Mouse (Mus musculus): ENCODE measurements around the gene Rnf115. TPM values are rescaled to one million over a fixed set of nuclear protein-coding genes. Genes with fewer than 3 reads are reported as not detected.

The Rnf115 gene
- 23.2 TPM for polyA plus RNA-seq (2014; fragmentation: Illumina TruSeq; extraction: RNeasy Lipid Tissue Mini Kit (QIAGEN cat#74804); ENCODE audit: insufficient read depth, low read depth, low replicate concordance)

GRCm38 (mm10) chr3:96727343-96727827 lies at the start of gene Rnf115, which contains the start of gene Polr3c:
Rnf115 (plus strand) TSS chr3:96727664.
Polr3c (minus strand) TSS chr3:96727628.

GRCm38 (mm10) chr3:96696198-96696765 lies 31.2 kb upstream of the Rnf115 start, which contains the start of gene Pias3:
Pias3 (plus strand) TSS chr3:96696384.

GRCm38 (mm10) chr3:96707903-96708683 lies 19.4 kb upstream of the Rnf115 start, which contains the start of gene Nudt17:
Nudt17 (minus strand) TSS chr3:96708562.

GRCm38 (mm10) chr3:96828984-96829383 lies 101.5 kb downstream of the Rnf115 start, which contains the start of the genes Pdzk1 and Cd160:
Pdzk1 (plus strand) TSS chr3:96829284.
Cd160 (minus strand) TSS chr3:96829351.

Other genes starting within 250 kb of the Rnf115 start
- gene Hfe2, start 202.5 kb upstream of the Rnf115 start, polyA plus RNA-seq (2014; fragmentation: Illumina TruSeq; extraction: RNeasy Lipid Tissue Mini Kit (QIAGEN cat#74804); ENCODE audit: insufficient read depth, low read depth, low replicate concordance), result 2.5 TPM
- 694 TPM for gene Txnip, start 169.7 kb upstream of the Rnf115 start, polyA plus RNA-seq (2014; fragmentation: Illumina TruSeq; extraction: RNeasy Lipid Tissue Mini Kit (QIAGEN cat#74804); ENCODE audit: insufficient read depth, low read depth, low replicate concordance)
- gene Gm16253, start 150.7 kb upstream of the Rnf115 start, polyA plus RNA-seq (2014; fragmentation: Illumina TruSeq; extraction: RNeasy Lipid Tissue Mini Kit (QIAGEN cat#74804); ENCODE audit: insufficient read depth, low read depth, low replicate concordance), result 0.93 TPM
- gene Polr3gl, start 133.5 kb upstream of the Rnf115 start, polyA plus RNA-seq (2014; fragmentation: Illumina TruSeq; extraction: RNeasy Lipid Tissue Mini Kit (QIAGEN cat#74804); ENCODE audit: insufficient read depth, low read depth, low replicate concordance), result 42.5 TPM
- gene Ankrd34a, start 131.0 kb upstream of the Rnf115 start, polyA plus RNA-seq (2014; fragmentation: Illumina TruSeq; extraction: RNeasy Lipid Tissue Mini Kit (QIAGEN cat#74804); ENCODE audit: insufficient read depth, low read depth, low replicate concordance), result not detected
- 23.9 TPM for gene Lix1l, start 126.5 kb upstream of the Rnf115 start, polyA plus RNA-seq (2014; fragmentation: Illumina TruSeq; extraction: RNeasy Lipid Tissue Mini Kit (QIAGEN cat#74804); ENCODE audit: insufficient read depth, low read depth, low replicate concordance)
- 73.2 TPM for gene Rbm8a, start 97.7 kb upstream of the Rnf115 start, polyA plus RNA-seq (2014; fragmentation: Illumina TruSeq; extraction: RNeasy Lipid Tissue Mini Kit (QIAGEN cat#74804); ENCODE audit: insufficient read depth, low read depth, low replicate concordance)
- gene Pex11b, start 92.3 kb upstream of the Rnf115 start, polyA plus RNA-seq (2014; fragmentation: Illumina TruSeq; extraction: RNeasy Lipid Tissue Mini Kit (QIAGEN cat#74804); ENCODE audit: insufficient read depth, low read depth, low replicate concordance), result 23.0 TPM
- not detected for gene Gm42957, start 92.2 kb upstream of the Rnf115 start, polyA plus RNA-seq (2014; fragmentation: Illumina TruSeq; extraction: RNeasy Lipid Tissue Mini Kit (QIAGEN cat#74804); ENCODE audit: insufficient read depth, low read depth, low replicate concordance)
- gene Itga10, start 82.1 kb upstream of the Rnf115 start, polyA plus RNA-seq (2014; fragmentation: Illumina TruSeq; extraction: RNeasy Lipid Tissue Mini Kit (QIAGEN cat#74804); ENCODE audit: insufficient read depth, low read depth, low replicate concordance), result 0.81 TPM
- 0.77 TPM for gene Ankrd35, start 57.5 kb upstream of the Rnf115 start, polyA plus RNA-seq (2014; fragmentation: Illumina TruSeq; extraction: RNeasy Lipid Tissue Mini Kit (QIAGEN cat#74804); ENCODE audit: insufficient read depth, low read depth, low replicate concordance)
- 13.8 TPM for gene Pias3, start 31.3 kb upstream of the Rnf115 start, polyA plus RNA-seq (2014; fragmentation: Illumina TruSeq; extraction: RNeasy Lipid Tissue Mini Kit (QIAGEN cat#74804); ENCODE audit: insufficient read depth, low read depth, low replicate concordance)
- 3.0 TPM for gene Nudt17, start 19.1 kb upstream of the Rnf115 start, polyA plus RNA-seq (2014; fragmentation: Illumina TruSeq; extraction: RNeasy Lipid Tissue Mini Kit (QIAGEN cat#74804); ENCODE audit: insufficient read depth, low read depth, low replicate concordance)
- 13.1 TPM for gene Polr3c, start within 50 bp of the Rnf115 start, polyA plus RNA-seq (2014; fragmentation: Illumina TruSeq; extraction: RNeasy Lipid Tissue Mini Kit (QIAGEN cat#74804); ENCODE audit: insufficient read depth, low read depth, low replicate concordance)
- gene Pdzk1, start 101.6 kb downstream of the Rnf115 start, polyA plus RNA-seq (2014; fragmentation: Illumina TruSeq; extraction: RNeasy Lipid Tissue Mini Kit (QIAGEN cat#74804); ENCODE audit: insufficient read depth, low read depth, low replicate concordance), result not detected
- gene Cd160, start 101.7 kb downstream of the Rnf115 start, polyA plus RNA-seq (2014; fragmentation: Illumina TruSeq; extraction: RNeasy Lipid Tissue Mini Kit (QIAGEN cat#74804); ENCODE audit: insufficient read depth, low read depth, low replicate concordance), result 0.87 TPM
- gene Gja5, start 177.0 kb downstream of the Rnf115 start, polyA plus RNA-seq (2014; fragmentation: Illumina TruSeq; extraction: RNeasy Lipid Tissue Mini Kit (QIAGEN cat#74804); ENCODE audit: insufficient read depth, low read depth, low replicate concordance), result 29.2 TPM
- 5.4 TPM for gene Gpr89, start 177.7 kb downstream of the Rnf115 start, polyA plus RNA-seq (2014; fragmentation: Illumina TruSeq; extraction: RNeasy Lipid Tissue Mini Kit (QIAGEN cat#74804); ENCODE audit: insufficient read depth, low read depth, low replicate concordance)
- gene Gja8, start 198.4 kb downstream of the Rnf115 start, polyA plus RNA-seq (2014; fragmentation: Illumina TruSeq; extraction: RNeasy Lipid Tissue Mini Kit (QIAGEN cat#74804); ENCODE audit: insufficient read depth, low read depth, low replicate concordance), result not detected